Comparison of ENCODE assay signal across 8 mouse cellular contexts in genomic region chr3:142497123-142497841, GRCm38 (mm10). TPM values are rescaled to one million over a fixed set of nuclear protein-coding genes. Genes with fewer than 3 reads are reported as not detected.
DNase-seq lines count a peak whose midpoint lies in the region; ATAC-seq and TF ChIP-seq lines count a peak whose summit lies in the region.

No protein-coding gene starts in this region.

- no peak for ATAC-seq in kidney, embryonic 15.5 days (replicated peaks; ENCODE audit: low FRiP score)
- no peak for ATAC-seq in heart, embryonic 16.5 days (replicated peaks; ENCODE audit: extremely low read depth, insufficient read depth, low FRiP score)
- no peak for ATAC-seq in midbrain, postnatal 0 days (ENCODE audit: low FRiP score)

- H3K9ac ChIP-seq in kidney, embryonic 15.5 days = no peak overlapping the region
- H3K9ac ChIP-seq in heart, embryonic 16.5 days (ENCODE audit: low read length) = peak overlapping the region; percentile 10; the same call in 1 of the 2 replicates
- H3K9ac ChIP-seq in midbrain, postnatal 0 days (replicated peaks; ENCODE audit: low read length, poor library complexity, severe bottlenecking) = no peak overlapping the region

- H3K4me2 ChIP-seq in kidney, embryonic 15.5 days = peak overlapping the region; percentile 43
- H3K4me2 ChIP-seq in heart, embryonic 16.5 days (ENCODE audit: low read depth, low read length) = peak overlapping the region; percentile 53
- peak overlapping the region; percentile 32 for H3K4me2 ChIP-seq in midbrain, postnatal 0 days (ENCODE audit: low read depth, low read length, poor library complexity, severe bottlenecking)

- peaks cover 8% of the 10 kb centered on the region; the same call in 1 of the 2 replicates for H3K27me3 ChIP-seq in kidney, embryonic 15.5 days
- H3K27me3 ChIP-seq in heart, embryonic 16.5 days (ENCODE audit: control insufficient read depth, insufficient read depth, low read length) = no peaks in the 10 kb centered on the region
- no peaks in the 10 kb centered on the region for H3K27me3 ChIP-seq in midbrain, postnatal 0 days (ENCODE audit: insufficient read depth, low read length)

- H3K36me3 ChIP-seq in kidney, embryonic 15.5 days = no peaks in the 10 kb centered on the region
- H3K36me3 ChIP-seq in heart, embryonic 16.5 days (ENCODE audit: control insufficient read depth, insufficient read depth) = no peaks in the 10 kb centered on the region
- no peaks in the 10 kb centered on the region for H3K36me3 ChIP-seq in midbrain, postnatal 0 days (ENCODE audit: insufficient read depth, low read length)

- no peak overlapping the region for H3K4me3 ChIP-seq in kidney, embryonic 15.5 days (replicated peaks)
- peak overlapping the region; percentile 35 for H3K4me3 ChIP-seq in heart, embryonic 16.5 days (ENCODE audit: low read length)
- H3K4me3 ChIP-seq in midbrain, postnatal 0 days (ENCODE audit: low read depth, low read length) = peak overlapping the region; percentile 1; the same call in 1 of the 2 replicates

- WGBS in kidney, embryonic 15.5 days = 61% methylated on average over 15 of the region's 15 CpGs
- 49% methylated on average over 15 of the region's 15 CpGs for WGBS in heart, embryonic 16.5 days
- WGBS in midbrain, postnatal 0 days = 55% methylated on average over 15 of the region's 15 CpGs

- TF ChIP-seq CTCF in midbrain, postnatal 0 days (IDR thresholded peaks at IDR 0.05) = no peak

- H3K9me3 ChIP-seq in kidney, embryonic 15.5 days (replicated peaks) = no peaks in the 10 kb centered on the region
- no peaks in the 10 kb centered on the region for H3K9me3 ChIP-seq in heart, embryonic 16.5 days (replicated peaks; ENCODE audit: control insufficient read depth, low read length)
- H3K9me3 ChIP-seq in midbrain, postnatal 0 days (ENCODE audit: low read length) = no peaks in the 10 kb centered on the region

- no peak for DNase-seq in kidney, postnatal 4 days
- DNase-seq in T-cell, adult 2 months (ENCODE audit: low spot score) = peak; percentile 38
- no peak for DNase-seq in midbrain, postnatal 0 days (ENCODE audit: low spot score)
- DNase-seq in urinary bladder, postnatal 10 days (ENCODE audit: low spot score) = no peak
- DNase-seq in layer of hippocampus, adult 11-12 months (ENCODE audit: low spot score) = no peak
- no peak for DNase-seq in layer of hippocampus, postnatal 25 days (ENCODE audit: extremely low spot score in 1 of 2, low spot score in 1 of 2)

- no peak overlapping the region for H3K27ac ChIP-seq in kidney, embryonic 15.5 days
- no peak overlapping the region; the same call in 1 of the 2 replicates for H3K27ac ChIP-seq in heart, embryonic 16.5 days (ENCODE audit: low read length)
- no peak overlapping the region for H3K27ac ChIP-seq in midbrain, postnatal 0 days (ENCODE audit: low read depth, low read length)

- H3K4me1 ChIP-seq in kidney, embryonic 15.5 days = no peaks in the 10 kb centered on the region
- peaks cover 6% of the 10 kb centered on the region; the same call in 1 of the 2 replicates for H3K4me1 ChIP-seq in heart, embryonic 16.5 days (ENCODE audit: control insufficient read depth, insufficient read depth, low read length)
- H3K4me1 ChIP-seq in midbrain, postnatal 0 days (ENCODE audit: insufficient read depth, low read length) = no peaks in the 10 kb centered on the region

RNA-seq across cellular contexts. Expression of gene Gbp5, which starts 3.5 kb away (rescaled TPM):
- polyA plus RNA-seq in kidney, embryonic 15.5 days (2015; fragmentation: Nextera tagmentation; extraction: Ambion mirVana) = 0.06 TPM in 2 replicates
- 0.19 and 0.21 TPM in 2 replicates for polyA plus RNA-seq in heart, embryonic 16.5 days (2015; fragmentation: Nextera tagmentation; extraction: Ambion mirVana)
- 0.19 and 1.0 TPM in 2 replicates for total RNA-seq in midbrain, postnatal 0 days (2014; rRNA removed)
- 0.23 and 0.39 TPM in 2 replicates for polyA plus RNA-seq in midbrain, postnatal 0 days (2015; fragmentation: Nextera tagmentation; extraction: Ambion mirVana)
- total RNA-seq in layer of hippocampus, postnatal 25 days (2021) = 1 to 10 TPM; 1.0 to 1.2 TPM

RNA-seq across cellular contexts. Expression of gene Gbp7, which starts 32.9 kb away (rescaled TPM):
- polyA plus RNA-seq in kidney, embryonic 15.5 days (2015; fragmentation: Nextera tagmentation; extraction: Ambion mirVana) = 2.6 and 3.3 TPM in 2 replicates
- 4.5 and 7.2 TPM in 2 replicates for polyA plus RNA-seq in heart, embryonic 16.5 days (2015; fragmentation: Nextera tagmentation; extraction: Ambion mirVana)
- 2.5 and 2.8 TPM in 2 replicates for total RNA-seq in midbrain, postnatal 0 days (2014; rRNA removed)
- 3.0 and 3.1 TPM in 2 replicates for polyA plus RNA-seq in midbrain, postnatal 0 days (2015; fragmentation: Nextera tagmentation; extraction: Ambion mirVana)
- 1 to 10 TPM; 2.2 TPM for total RNA-seq in layer of hippocampus, postnatal 25 days (2021)
